Mouse (Mus musculus) C2C12 (cell line): ENCODE data around the gene Nnmt.

Source experiments
- CTCF ChIP-seq: IDR thresholded peaks from one replicate; pipeline ENCODE4 v1.5.1; 2011; ENCODE audit not compliant: control insufficient read depth, insufficient read depth, insufficient read length
- MAX ChIP-seq: IDR thresholded peaks from one replicate; pipeline ENCODE4 v1.6.1; 2011; ENCODE audit warnings: mild to moderate bottlenecking, control low read depth

- TF ChIP-seq CTCF = no peak
- no peak for TF ChIP-seq MAX
These were observed 35.9 kb upstream of the Nnmt start for GRCm38 (mm10) chr9:48640881-48641280.
